Mouse (Mus musculus) CH12F3 (cell line): ENCODE measurements around the gene Farsb.

ENCODE experiments used
- in situ Hi-C: fragments of 300-500 bp; cut with MboI; formaldehyde crosslinking; loops from 2 replicates; pipeline ENCODE4 v1.14.3; 2020; ENCODE audit warnings: low sequenced_read_pairs

The Farsb gene

DNA sequence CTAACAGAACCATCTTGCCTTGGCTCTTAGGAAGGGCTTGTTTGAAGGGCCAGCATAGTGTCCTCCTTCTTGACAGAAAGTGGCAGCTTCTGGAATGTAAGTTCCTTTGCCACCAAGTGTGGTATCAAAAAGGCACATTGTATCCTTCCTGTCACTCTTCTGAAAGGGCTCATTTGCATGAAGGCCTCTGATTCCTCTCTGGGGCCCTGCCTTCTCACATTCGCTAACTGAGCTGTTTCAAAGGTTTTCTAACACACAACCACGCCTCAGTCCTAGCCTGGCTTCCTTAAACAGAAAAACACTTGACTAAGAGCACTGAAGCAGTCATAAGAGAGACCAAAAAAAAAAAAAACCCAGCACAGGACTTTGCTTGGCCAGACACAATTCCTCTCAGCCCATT is 66.1 kb downstream of the Farsb start:
- in situ Hi-C loops = no loop called here

DNA sequence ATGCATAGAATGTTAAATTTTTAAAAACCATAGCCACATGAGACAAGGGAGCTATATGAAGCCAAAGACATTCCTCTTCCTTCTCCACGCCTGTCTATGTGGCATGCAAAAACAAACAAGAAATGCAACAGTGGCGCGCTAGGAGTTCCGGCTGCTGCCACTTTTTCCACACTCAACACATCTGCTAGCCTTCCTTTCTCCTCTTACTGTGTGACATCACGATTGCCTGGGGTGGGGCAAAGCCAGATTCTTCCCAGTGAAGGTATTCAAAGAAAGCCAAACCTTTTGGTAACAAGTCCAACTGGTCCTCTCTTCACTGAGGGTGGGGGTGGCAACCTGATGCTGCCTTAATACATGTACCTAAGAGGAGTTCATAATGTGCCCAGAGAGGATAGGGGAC is 66.9 kb downstream of the Farsb start:
- in situ Hi-C loops = no loop called here

GRCm38 (mm10) chr1:78420271-78420670 is 68.4 kb downstream of the Farsb start:
- in situ Hi-C loops = no loop called here

DNA sequence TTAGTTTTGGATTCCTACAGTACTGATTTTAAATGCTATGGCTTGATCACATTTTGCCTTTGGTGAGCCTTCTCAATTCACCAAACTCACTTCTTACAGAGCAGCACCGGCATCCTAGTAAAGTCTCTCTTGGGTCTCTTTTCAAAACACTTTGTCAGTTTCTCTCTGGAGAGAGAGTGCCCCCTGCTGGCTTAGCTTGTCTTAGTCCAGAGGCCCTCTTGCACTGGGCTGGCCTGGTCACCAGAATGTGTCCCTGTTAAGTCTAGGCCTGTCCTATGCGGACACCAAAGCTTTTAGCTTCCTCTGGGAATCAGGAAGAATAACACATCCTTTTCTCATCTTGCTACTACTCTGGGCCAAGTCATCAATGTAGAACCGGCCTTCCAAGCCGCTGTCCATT is 69.1 kb downstream of the Farsb start:
- in situ Hi-C loops = no loop called here

- in situ Hi-C loops = no loop called here
Observed at GRCm38 (mm10) chr1:78417154-78417911, 71.4 kb downstream of the Farsb start.

DNA sequence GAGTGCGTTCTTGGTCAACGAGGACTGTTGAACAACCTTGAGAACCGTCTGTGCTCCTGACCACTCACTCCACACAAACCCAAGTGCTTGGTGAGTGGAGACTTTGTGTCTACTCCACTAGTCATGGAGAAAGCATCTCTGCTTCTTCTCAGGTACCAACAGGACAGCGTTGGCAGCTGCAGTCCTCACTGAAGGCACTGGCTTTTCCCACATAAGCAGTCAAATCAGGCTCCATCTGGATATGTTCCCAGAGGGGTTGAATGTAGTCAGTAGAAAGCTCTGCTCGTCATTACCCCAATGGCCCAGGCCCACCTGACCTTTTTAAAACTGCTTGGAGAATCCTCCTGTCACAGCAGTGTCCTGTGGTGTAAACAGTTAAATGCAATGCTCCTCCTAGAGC is 74.3 kb downstream of the Farsb start:
- in situ Hi-C loops = no loop called here

GRCm38 (mm10) chr1:78412668-78413067 is 76.0 kb downstream of the Farsb start:
- in situ Hi-C loops = no loop called here

DNA sequence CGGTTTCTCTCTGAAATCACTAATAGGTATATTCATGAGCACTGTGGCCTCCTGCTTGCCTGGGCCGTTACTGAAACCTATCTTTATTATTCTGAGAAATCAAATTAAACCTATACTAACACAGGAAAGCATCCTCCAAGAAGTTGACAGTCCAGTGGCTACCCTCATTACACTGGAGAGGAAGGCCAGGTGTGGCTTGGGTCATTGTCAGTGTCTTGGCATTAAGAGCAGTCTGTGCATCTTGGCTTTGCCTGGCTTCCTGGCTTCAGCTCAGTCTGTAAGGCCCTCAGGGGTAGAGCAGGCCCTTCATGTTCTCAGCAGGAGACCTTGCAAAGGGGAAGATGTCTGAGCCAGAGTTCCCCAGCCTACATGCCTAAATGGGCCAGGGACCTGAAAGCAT is 79.3 kb downstream of the Farsb start:
- in situ Hi-C loops = no loop called here

DNA sequence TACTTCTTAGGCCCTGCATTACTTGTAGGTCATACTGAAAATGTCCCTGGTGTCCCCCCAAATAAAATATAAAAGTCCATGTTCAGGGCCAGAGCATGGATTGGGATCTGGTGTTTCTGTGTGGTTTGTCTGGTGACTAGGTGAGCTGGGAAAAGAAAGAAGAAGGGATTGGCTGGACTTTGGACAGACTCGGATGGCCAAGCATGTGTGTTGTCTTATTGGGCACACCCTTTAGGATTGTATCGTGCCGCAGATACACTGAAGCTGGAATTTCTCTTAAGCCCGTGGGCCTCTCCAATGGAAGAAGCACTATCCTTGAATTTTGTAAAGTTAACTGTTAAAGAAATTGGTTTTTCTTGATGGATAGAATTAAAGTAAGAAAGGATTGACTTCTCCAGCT is 87.3 kb downstream of the Farsb start:
- in situ Hi-C loops = no loop called here

DNA sequence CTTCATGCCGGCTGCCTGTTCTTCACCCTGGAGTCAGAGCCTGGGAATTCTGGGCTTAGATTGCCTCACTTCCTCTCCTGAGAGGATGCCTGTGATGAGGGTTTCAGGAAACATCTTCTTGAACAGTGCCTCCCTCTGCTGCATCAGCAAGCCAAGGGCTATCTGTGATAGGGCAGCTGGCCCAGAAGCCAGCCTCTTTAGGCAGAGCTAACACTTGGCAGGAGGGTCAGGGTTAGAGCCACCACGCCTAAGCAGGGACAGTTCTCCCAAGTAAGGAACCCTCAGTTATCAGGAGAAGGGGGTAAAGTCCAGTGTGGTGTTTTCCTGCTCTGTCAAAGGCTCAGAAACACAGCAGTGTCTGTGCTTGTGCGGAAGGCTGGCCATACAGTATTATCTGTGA is 88.9 kb downstream of the Farsb start:
- in situ Hi-C loops = no loop called here

DNA sequence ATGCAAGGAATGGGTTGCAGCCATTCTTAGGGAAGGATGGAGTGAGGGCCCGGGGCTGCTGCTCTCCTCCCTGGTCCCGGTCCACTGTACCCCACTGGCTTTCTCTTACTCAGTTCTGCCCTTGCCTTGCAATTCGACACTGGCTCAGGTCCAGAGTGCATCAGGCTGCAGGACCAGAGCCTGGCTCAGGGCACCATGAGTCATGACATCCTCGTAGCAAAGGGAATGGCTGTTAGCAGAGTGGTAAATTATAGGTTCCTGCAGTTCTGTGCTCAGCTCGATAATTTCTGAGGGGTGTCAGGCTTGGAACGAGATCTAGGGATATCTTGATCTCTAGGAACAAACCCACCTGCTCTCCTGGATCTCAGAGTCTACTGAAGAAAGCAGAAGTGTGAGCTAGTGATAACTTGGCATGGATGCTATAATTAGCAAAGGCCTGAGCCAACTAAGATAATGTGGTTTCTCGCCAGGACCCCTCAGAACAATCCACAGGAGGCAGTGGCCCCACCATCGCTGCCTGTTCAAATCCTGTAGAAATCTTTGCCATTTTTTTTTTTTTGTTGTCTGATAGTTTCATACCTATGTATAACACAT is 92.3 kb downstream of the Farsb start:
- in situ Hi-C loops = no loop called here

- in situ Hi-C loops = no loop called here
Observed at GRCm38 (mm10) chr1:78395737-78396136, 93.0 kb downstream of the Farsb start.

DNA sequence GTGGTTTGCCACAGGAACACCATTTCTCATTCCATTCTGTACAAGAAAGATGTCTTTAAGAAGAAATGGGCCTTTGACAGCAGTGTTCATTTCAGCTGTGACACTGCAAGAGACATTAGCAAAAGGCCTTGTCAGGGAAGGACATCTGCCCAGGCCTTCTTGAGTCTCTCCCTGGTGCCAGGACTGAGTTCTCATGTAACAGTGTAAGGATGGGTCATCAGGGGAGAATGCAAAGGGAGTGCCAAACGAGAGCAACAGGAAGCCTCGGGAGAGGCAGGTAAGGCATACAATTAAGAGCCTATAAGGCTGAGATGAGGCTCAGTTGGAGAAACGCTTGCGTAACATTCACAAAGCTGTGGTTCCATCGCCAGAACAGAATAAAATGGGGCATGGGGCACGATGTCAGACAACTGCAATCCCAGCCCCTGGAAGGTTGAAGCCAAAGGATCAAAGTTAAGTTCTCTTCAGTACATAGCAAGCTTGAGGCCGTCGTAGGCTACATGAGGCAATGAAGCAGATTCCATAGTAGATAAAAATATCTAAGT is 93.4 kb downstream of the Farsb start:
- in situ Hi-C loops = no loop called here

DNA sequence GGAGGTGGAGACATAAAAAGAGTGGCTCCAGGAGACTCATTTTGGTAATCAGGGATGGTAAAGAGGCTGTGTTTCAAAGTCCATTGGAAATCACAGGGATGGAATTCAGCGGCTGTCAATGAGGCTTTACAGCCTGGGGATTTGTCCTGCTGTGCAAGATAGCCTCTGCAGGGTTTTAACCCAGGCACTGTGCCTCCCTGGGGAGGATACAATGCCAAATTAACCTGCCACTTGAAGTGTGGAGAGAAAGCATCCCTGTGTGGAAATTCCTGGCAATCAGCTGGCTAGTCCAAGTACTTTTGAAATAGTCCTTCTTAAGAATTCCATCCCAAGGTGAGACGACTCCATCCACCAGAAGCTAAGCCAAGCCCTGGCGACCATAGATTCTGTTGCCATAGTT is 99.8 kb downstream of the Farsb start:
- in situ Hi-C loops = no loop called here

GRCm38 (mm10) chr1:78387854-78388253 is 100.8 kb downstream of the Farsb start:
- in situ Hi-C loops = no loop called here

GRCm38 (mm10) chr1:78380950-78381349 is 107.7 kb downstream of the Farsb start:
- in situ Hi-C loops = no loop called here

DNA sequence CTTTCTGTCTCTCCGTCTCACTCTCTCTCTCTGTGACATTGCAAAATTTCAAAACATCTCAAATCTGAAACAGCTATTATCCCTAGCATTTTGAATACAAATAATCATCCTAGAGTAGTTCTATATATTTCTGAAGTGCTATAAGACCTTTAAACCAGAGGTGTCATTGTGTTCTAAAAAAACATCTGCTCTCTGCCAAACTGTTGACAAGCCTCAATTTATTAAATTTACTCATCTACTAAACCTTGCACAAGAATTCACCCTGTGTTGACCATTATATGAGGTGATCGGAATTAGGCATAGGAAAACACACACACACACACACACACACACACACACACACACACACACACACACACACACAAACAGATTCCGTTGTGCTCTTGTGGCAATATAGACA is 113.6 kb downstream of the Farsb start:
- in situ Hi-C loops = no loop called here

- in situ Hi-C loops = no loop called here
Observed at GRCm38 (mm10) chr1:78373836-78374235, 114.9 kb downstream of the Farsb start.

- in situ Hi-C loops = no loop called here
Observed at GRCm38 (mm10) chr1:78372316-78372715, 116.4 kb downstream of the Farsb start.

- in situ Hi-C loops = no loop called here
Observed at GRCm38 (mm10) chr1:78371569-78372236, 117.0 kb downstream of the Farsb start.

DNA sequence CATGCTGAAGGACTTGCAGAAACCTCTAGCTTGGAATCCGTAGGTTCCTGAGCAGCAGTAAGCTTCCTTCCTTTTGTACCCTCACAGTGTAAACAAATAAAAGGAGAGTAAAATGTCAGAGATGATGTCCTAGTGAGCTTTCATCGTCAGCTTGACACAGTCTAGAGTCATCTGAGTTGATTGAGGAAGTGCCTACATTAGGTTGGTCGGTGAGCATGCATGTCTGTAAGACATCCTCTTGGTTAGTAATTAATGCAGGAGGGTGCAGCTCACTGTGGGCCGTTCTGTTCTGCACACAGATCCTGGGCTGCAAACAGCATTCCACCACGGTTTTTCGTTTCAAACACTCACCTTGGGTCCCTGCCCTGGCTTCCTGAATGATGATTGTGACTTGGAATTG is 118.6 kb downstream of the Farsb start:
- in situ Hi-C loops = no loop called here
